Mouse (Mus musculus) right cerebral cortex, postnatal 4 days (tissue): ENCODE measurements around the gene Homer2.
A peak's percentile ranks its signal among the peaks of the same experiment; 100 is the strongest.

ENCODE experiments used
- DNase-seq: peaks from one replicate; pipeline ENCODE4 v3.0.0-alpha.2; 2022

The Homer2 gene

GRCm38 (mm10) chr7:81697954-81698353, 9.4 kb downstream of the Homer2 start:
- no peak for DNase-seq

GRCm38 (mm10) chr7:81695763-81696533, 11.4 kb downstream of the Homer2 start:
- DNase-seq = no peak

- DNase-seq = no peak
Measured at GRCm38 (mm10) chr7:81691067-81691466, 16.3 kb downstream of the Homer2 start.

- no peak for DNase-seq
Measured at GRCm38 (mm10) chr7:81689116-81689681, 18.1 kb downstream of the Homer2 start.

GRCm38 (mm10) chr7:81688378-81688777, 18.9 kb downstream of the Homer2 start:
- no peak for DNase-seq

GRCm38 (mm10) chr7:81687684-81688316, 19.5 kb downstream of the Homer2 start:
- DNase-seq = no peak

- DNase-seq = no peak
Measured at GRCm38 (mm10) chr7:81685375-81685774, 22.0 kb downstream of the Homer2 start.

GRCm38 (mm10) chr7:81683779-81684422, 23.4 kb downstream of the Homer2 start:
- DNase-seq = no peak

- DNase-seq = no peak
Measured at GRCm38 (mm10) chr7:81681386-81681785, 25.9 kb downstream of the Homer2 start.

GRCm38 (mm10) chr7:81673359-81674013, 33.8 kb downstream of the Homer2 start:
- DNase-seq = no peak

GRCm38 (mm10) chr7:81672735-81673291, 34.5 kb downstream of the Homer2 start:
- DNase-seq = peak; percentile 35

- no peak for DNase-seq
Measured at GRCm38 (mm10) chr7:81667156-81667555, 40.2 kb downstream of the Homer2 start.

- DNase-seq = no peak
Measured at GRCm38 (mm10) chr7:81666585-81666984, 40.7 kb downstream of the Homer2 start.

GRCm38 (mm10) chr7:81663057-81663456, 44.3 kb downstream of the Homer2 start:
- DNase-seq = no peak

GRCm38 (mm10) chr7:81657631-81658347, 49.5 kb downstream of the Homer2 start:
- no peak for DNase-seq

GRCm38 (mm10) chr7:81657055-81657454, 50.3 kb downstream of the Homer2 start:
- no peak for DNase-seq

- DNase-seq = no peak
Measured at GRCm38 (mm10) chr7:81656635-81657034, 50.7 kb downstream of the Homer2 start.

GRCm38 (mm10) chr7:81654946-81655718, 52.2 kb downstream of the Homer2 start:
- DNase-seq = no peak

- DNase-seq = no peak
Measured at GRCm38 (mm10) chr7:81653988-81654387, 53.3 kb downstream of the Homer2 start.

GRCm38 (mm10) chr7:81652296-81652695, 55.0 kb downstream of the Homer2 start:
- no peak for DNase-seq

GRCm38 (mm10) chr7:81651284-81651683, 56.0 kb downstream of the Homer2 start:
- DNase-seq = no peak
